Mouse (Mus musculus): ENCODE data around the gene Mog. TPM values are rescaled to one million over a fixed set of nuclear protein-coding genes. Genes with fewer than 3 reads are reported as not detected.

Mog gene
- polyA plus RNA-seq (2012; rRNA removed; ENCODE audit: low replicate concordance) = not detected in 2 replicates

DNA sequence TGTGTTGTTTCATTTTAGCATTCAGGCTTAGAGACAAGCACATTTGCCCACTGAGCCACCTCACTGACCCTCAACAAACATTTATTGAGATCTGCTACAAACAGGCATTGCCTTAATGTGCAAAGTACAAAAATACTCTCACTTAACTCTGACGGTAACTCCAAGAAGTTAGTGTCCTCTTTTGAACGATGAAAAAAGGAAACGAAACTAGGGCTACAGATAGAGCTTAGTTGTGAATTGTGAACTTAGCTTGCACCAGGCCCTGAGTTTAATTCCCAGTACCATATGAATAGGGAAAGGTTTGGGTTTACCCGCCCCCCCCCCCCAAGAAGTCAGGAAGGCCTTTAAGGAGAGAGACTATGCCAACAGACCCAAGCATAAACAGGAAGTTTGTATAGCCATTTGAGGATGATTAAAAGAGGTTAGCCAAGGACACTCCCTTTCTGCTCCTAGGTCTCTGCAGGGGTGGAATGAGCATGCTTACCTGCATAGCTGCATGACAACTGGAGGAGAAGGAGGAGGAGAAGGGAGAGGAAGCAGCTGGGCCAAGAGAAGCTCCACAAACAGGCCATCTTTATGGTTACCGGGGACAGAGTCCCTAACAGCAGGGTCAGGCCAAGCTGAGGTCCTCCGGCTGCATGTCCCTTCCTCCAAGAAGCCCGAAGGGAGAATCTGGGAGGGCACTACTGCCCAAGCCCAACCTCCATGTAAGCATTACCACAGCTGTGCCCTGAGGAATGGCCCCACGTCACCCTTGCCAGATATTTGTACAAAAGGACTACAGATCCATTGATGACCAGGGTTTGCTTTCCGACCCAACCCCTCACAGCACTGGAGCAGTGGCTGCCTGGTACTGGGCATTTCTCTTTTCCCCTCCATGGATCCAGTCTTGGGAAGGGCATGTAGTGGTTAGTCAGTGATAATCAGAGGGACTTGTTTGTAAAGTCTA, at the start of gene Mog:
Gene Mog, minus strand, starts transcription at position 771 of the 949 bp plus-strand sequence.

DNA sequence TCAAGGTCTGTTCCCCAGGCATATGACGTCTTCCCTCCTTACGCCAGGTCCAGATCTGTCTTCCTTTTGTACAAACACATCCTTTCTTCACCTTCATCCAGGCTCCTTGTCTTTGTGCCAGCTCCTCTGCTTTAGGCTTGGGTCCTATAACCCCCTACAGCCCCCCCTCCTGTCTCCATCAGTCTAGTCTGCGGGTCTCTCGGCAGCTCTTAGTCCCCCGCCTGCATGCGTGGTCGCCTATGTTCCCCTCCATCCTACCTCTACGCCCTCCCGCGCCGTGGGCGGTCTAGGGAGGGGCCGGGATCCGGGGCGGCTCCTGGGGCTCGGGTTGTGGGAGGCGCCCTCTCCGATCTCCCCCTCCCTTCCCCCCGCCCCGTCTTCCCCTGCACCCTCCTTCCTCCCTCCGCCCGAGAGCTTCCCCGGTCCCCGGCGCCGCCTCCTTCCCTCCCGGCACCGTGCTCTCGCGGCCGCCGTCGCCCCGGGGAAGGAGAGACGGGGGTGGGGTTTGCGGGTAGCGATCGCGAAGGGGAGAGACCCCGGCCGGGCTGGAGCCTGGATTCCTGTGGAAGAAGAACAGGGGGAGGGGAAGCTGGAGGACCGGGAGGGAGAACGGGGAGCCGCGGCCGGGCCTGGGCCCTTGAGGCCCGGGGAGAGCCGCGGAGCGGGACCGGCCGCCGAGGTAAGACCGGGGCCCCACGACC, 22.6 kb upstream of the Mog start, which contains the start of gene Gabbr1:
Gene Gabbr1, plus strand, starts transcription at position 356 of the 701 bp plus-strand sequence.

DNA sequence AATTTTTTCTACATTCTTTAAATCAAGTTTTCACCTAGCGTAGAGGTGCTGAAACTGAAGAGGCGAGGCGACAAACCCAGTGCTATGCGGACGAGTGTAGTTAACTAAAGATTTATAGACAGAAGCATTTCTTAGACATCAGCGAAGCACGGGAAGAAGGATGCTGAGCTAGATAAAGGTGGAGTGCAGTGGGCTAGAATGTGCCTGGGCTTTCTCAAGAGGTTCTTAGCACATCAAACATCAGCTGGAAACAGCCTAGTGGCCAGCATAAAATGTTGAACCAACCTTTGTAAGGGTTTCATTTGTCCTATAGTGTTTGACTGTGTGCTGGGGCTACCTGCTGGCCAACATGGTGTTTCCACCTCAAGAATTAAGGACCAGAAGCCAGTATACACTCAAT, 22.3 kb downstream of the Mog start, which contains the start of gene Zfp57:
Gene Zfp57, plus strand, starts transcription at position 301 of the 400 bp plus-strand sequence.

DNA sequence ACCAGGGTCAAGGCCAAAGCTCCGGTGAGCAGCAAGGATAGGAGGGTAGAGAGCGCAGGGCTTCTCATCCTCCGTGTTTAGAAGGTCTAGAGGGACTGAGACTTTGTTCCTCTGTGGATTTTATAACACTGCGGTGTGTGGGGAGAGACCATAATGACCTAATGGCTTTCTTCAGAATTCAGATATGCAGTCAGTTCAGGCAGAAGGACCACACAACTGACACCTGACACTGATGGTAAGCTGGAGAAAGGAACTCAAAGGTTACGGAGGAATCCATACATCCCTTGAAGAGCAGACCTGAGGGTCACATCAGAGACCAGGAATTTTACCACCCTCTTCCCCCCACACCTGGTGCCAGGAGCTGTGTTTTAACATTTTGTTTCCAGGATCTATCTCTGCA, 33.8 kb downstream of the Mog start, which contains the start of gene H2-M5:
Gene H2-M5, minus strand, starts transcription at position 101 of the 400 bp plus-strand sequence.

DNA sequence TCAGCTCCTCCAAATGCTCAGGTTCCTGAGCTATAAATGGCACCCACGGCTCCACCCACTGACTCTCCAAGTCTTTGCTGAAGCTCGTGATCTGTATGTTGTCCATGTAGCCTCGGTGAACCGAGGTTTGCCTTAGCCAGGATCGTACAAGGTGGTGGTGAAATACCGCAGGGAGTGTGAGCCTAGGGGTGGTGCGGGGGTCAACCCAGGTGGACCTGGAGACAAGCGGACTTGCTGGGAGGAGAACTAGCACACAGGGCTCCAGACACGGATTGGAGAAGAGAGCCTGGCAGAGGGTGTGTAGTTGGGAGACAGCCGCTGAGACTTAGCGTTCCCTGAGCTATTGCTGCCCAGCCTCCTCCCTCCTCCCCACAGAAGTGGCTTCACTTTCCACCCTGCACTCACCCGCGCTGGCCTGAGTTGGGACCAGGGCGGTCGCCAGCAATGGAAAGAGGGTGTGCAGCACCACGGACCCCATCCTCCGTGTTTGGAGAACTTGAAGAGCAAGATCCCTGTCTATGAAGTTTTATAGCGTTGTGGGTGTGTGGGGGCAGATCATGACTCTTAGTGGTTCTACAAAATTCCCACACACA, 41.9 kb downstream of the Mog start, which contains the start of gene 2410137M14Rik:
Gene 2410137M14Rik, minus strand, starts transcription at position 17 of the 593 bp plus-strand sequence.

Other genes starting within 250 kb of the Mog start
- not detected in 2 replicates for gene H2-M10.6, start 211.2 kb downstream of the Mog start, polyA plus RNA-seq (2012; rRNA removed; ENCODE audit: low replicate concordance)
- 31.1 and 42.7 TPM in 2 replicates for gene Trim26, start 186.3 kb downstream of the Mog start, polyA plus RNA-seq (2012; rRNA removed; ENCODE audit: low replicate concordance)
- gene Trim15, start 156.2 kb downstream of the Mog start, polyA plus RNA-seq (2012; rRNA removed; ENCODE audit: low replicate concordance) = 0.10 TPM in 1 of 2 replicates, not detected in the other
- gene Trim10, start 153.8 kb downstream of the Mog start, polyA plus RNA-seq (2012; rRNA removed; ENCODE audit: low replicate concordance) = 0.04 and 0.06 TPM in 2 replicates
- gene Trim40, start 133.3 kb downstream of the Mog start, polyA plus RNA-seq (2012; rRNA removed; ENCODE audit: low replicate concordance) = not detected in 2 replicates
- not detected in 2 replicates for gene Trim31, start 125.3 kb downstream of the Mog start, polyA plus RNA-seq (2012; rRNA removed; ENCODE audit: low replicate concordance)
- gene Rnf39, start 80.5 kb downstream of the Mog start, polyA plus RNA-seq (2012; rRNA removed; ENCODE audit: low replicate concordance) = 0.54 and 2.1 TPM in 2 replicates
- 34.2 and 43.5 TPM in 2 replicates for gene Ppp1r11, start 71.7 kb downstream of the Mog start, polyA plus RNA-seq (2012; rRNA removed; ENCODE audit: low replicate concordance)
- gene Znrd1, start 64.8 kb downstream of the Mog start, polyA plus RNA-seq (2012; rRNA removed; ENCODE audit: low replicate concordance) = 25.6 and 47.3 TPM in 2 replicates
- 2.5 and 4.2 TPM in 2 replicates for gene Znrd1as, start 64.8 kb downstream of the Mog start, polyA plus RNA-seq (2012; rRNA removed; ENCODE audit: low replicate concordance)
- 0.19 TPM in 1 of 2 replicates, not detected in the other for gene 2410137M14Rik, start 42.2 kb downstream of the Mog start, polyA plus RNA-seq (2012; rRNA removed; ENCODE audit: low replicate concordance)
- 0.19 and 0.95 TPM in 2 replicates for gene H2-M5, start 33.9 kb downstream of the Mog start, polyA plus RNA-seq (2012; rRNA removed; ENCODE audit: low replicate concordance)
- gene Zfp57, start 22.2 kb downstream of the Mog start, polyA plus RNA-seq (2012; rRNA removed; ENCODE audit: low replicate concordance) = 7.8 and 20.5 TPM in 2 replicates
- 30.9 and 71.8 TPM in 2 replicates for gene Gabbr1, start 22.6 kb upstream of the Mog start, polyA plus RNA-seq (2012; rRNA removed; ENCODE audit: low replicate concordance)
- not detected in 2 replicates for gene Olfr90, start 65.1 kb upstream of the Mog start, polyA plus RNA-seq (2012; rRNA removed; ENCODE audit: low replicate concordance)
- not detected in 2 replicates for gene Olfr91, start 74.9 kb upstream of the Mog start, polyA plus RNA-seq (2012; rRNA removed; ENCODE audit: low replicate concordance)
- gene Olfr92, start 96.7 kb upstream of the Mog start, polyA plus RNA-seq (2012; rRNA removed; ENCODE audit: low replicate concordance) = not detected in 2 replicates
- gene Olfr93, start 138.1 kb upstream of the Mog start, polyA plus RNA-seq (2012; rRNA removed; ENCODE audit: low replicate concordance) = not detected in 2 replicates
- 0.54 and 3.7 TPM in 2 replicates for gene Ubd, start 170.5 kb upstream of the Mog start, polyA plus RNA-seq (2012; rRNA removed; ENCODE audit: low replicate concordance)
- not detected in 2 replicates for gene Olfr94, start 177.6 kb upstream of the Mog start, polyA plus RNA-seq (2012; rRNA removed; ENCODE audit: low replicate concordance)
- gene Olfr95, start 189.7 kb upstream of the Mog start, polyA plus RNA-seq (2012; rRNA removed; ENCODE audit: low replicate concordance) = not detected in 2 replicates
- not detected in 2 replicates for gene Olfr96, start 196.7 kb upstream of the Mog start, polyA plus RNA-seq (2012; rRNA removed; ENCODE audit: low replicate concordance)
- gene Olfr97, start 213.9 kb upstream of the Mog start, polyA plus RNA-seq (2012; rRNA removed; ENCODE audit: low replicate concordance) = not detected in 2 replicates
- gene Olfr98, start 240.4 kb upstream of the Mog start, polyA plus RNA-seq (2012; rRNA removed; ENCODE audit: low replicate concordance) = not detected in 2 replicates
- 11.0 and 14.5 TPM in 2 replicates for gene H2-M3, start 246.8 kb upstream of the Mog start, polyA plus RNA-seq (2012; rRNA removed; ENCODE audit: low replicate concordance)